Mouse (Mus musculus) midbrain, embryonic 14.5 days (tissue): ENCODE results near the gene Slc8b1. TPM values are rescaled to one million over a fixed set of nuclear protein-coding genes. Genes with fewer than 3 reads are reported as not detected.

Experiments used
- ATAC-seq: fragments of 200-750 bp; cut with Nextera tagmentation; 2 replicates; pipeline ENCODE4 v1.8.0; 2017; ENCODE audit warnings: moderate number of reproducible peaks, moderate library complexity; ENCODE audit not compliant: low FRiP score, low TSS enrichment
- DNase-seq: peaks from one replicate; pipeline ENCODE4 v3.0.0-alpha.2; 2015
- H3K27ac ChIP-seq: fragments of 300-500 bp; sonication (generic); replicated peaks from 2 replicates; pipeline ENCODE4 v1.5.1; 2014; ENCODE audit warnings: mild to moderate bottlenecking, low read depth, low read length, moderate library complexity
- H3K27me3 ChIP-seq: fragments of 300-500 bp; sonication (generic); 2 replicates; pipeline ENCODE4 v1.6.1; 2014; ENCODE audit warnings: low read length, control low read depth, mixed read lengths; ENCODE audit not compliant: control insufficient read depth, insufficient read depth
- H3K36me3 ChIP-seq: fragments of 300-500 bp; sonication (generic); 2 replicates; pipeline ENCODE4 v1.6.1; 2014; ENCODE audit warnings: low read length, control low read depth; ENCODE audit not compliant: control insufficient read depth, insufficient read depth
- H3K4me1 ChIP-seq: fragments of 300-500 bp; sonication (generic); 2 replicates; pipeline ENCODE4 v1.6.1; 2014; ENCODE audit warnings: mild to moderate bottlenecking, antibody characterized with exemption, low read length, control low read depth; ENCODE audit not compliant: control insufficient read depth, insufficient read depth
- H3K4me2 ChIP-seq: fragments of 300-500 bp; sonication (generic); 2 replicates; pipeline ENCODE4 v1.6.1; 2014; ENCODE audit warnings: mild to moderate bottlenecking, low read length, moderate library complexity
- H3K4me3 ChIP-seq: fragments of 300-500 bp; sonication (generic); replicated peaks from 2 replicates; pipeline ENCODE4 v1.5.1; 2014; ENCODE audit warnings: low read depth, low read length
- H3K9ac ChIP-seq: fragments of 300-500 bp; sonication (generic); replicated peaks from 2 replicates; pipeline ENCODE4 v1.6.1; 2014; ENCODE audit warnings: mild to moderate bottlenecking, low read length, moderate library complexity
- H3K9me3 ChIP-seq: fragments of 300-500 bp; sonication (generic); 2 replicates; pipeline ENCODE4 v1.6.1; 2016; ENCODE audit warnings: low read length, control low read depth, mixed read lengths; ENCODE audit not compliant: control insufficient read depth
- WGBS: fragments of 180-500 bp; shearing (Covaris S2); extraction: QIAGEN DNeasy Blood & Tissue Kit; methylation state at CpG from one replicate; pipeline ENCODE4 v1.1.7; 2014; 5-methylcytosine and 5-hydroxymethylcytosine counted together
- polyA plus RNA-seq: library from polyadenylated mRNA; unstranded; fragments of >200 nt; fragmentation: Nextera tagmentation; extraction: Ambion mirVana; gene quantifications from 2 replicates; pipeline ENCODE4 v1.2.1, GENCODE M21; 2014

Slc8b1 gene
- polyA plus RNA-seq, 1 experiment from 2014 or later, result 1.5 TPM

GRCm38 (mm10) chr5:120502147-120502621, 8.8 kb upstream of the Slc8b1 start:
- DNase-seq, result no peak
- Histone ChIP-seq H3K27me3 (no peaks in the 10 kb centered on the region), H3K4me1 (peaks cover 12% of the 10 kb centered on the region), H3K4me2 (peak overlapping the region; percentile 93), H3K27ac (no peak overlapping the region), H3K4me3 (peak overlapping the region; percentile 88), H3K9ac (peak overlapping the region; percentile 88), H3K9me3 (no peaks in the 10 kb centered on the region), H3K36me3 (peaks cover 9% of the 10 kb centered on the region; the same call in 1 of the 2 replicates)
- 81% methylated on average over 9 of the region's 9 CpGs for WGBS
- no peak for ATAC-seq

GRCm38 (mm10) chr5:120502675-120503143, 8.3 kb upstream of the Slc8b1 start:
- H3K9me3 ChIP-seq, result no peaks in the 10 kb centered on the region
- H3K27me3 ChIP-seq, result no peaks in the 10 kb centered on the region
- H3K27ac ChIP-seq, result no peak overlapping the region
- H3K4me1 ChIP-seq, result peaks cover 12% of the 10 kb centered on the region
- peak overlapping the region; percentile 88 for H3K4me3 ChIP-seq
- H3K36me3 ChIP-seq, result peaks cover 8% of the 10 kb centered on the region; the same call in 1 of the 2 replicates
- no peak for ATAC-seq
- peak overlapping the region; percentile 88 for H3K9ac ChIP-seq
- WGBS, result 10% methylated on average over 12 of the region's 12 CpGs
- H3K4me2 ChIP-seq, result peak overlapping the region; percentile 93
- DNase-seq, result no peak

GRCm38 (mm10) chr5:120503144-120503795, 7.7 kb upstream of the Slc8b1 start, which contains the start of gene Plbd2:
Gene Plbd2 (minus strand): TSS chr5:120503625.
- H3K4me3 ChIP-seq, result peak within 1 kb of the TSS; percentile 88
- H3K9me3 ChIP-seq, result no peaks in the 10 kb centered on the region
- ATAC-seq (peak; percentile 70), DNase-seq (peak; percentile 98)
- H3K27ac ChIP-seq, result peak within 1 kb of the TSS; percentile 32; the same call in 1 of the 2 replicates
- no peaks in the 10 kb centered on the region for H3K27me3 ChIP-seq
- H3K9ac ChIP-seq, result peak within 1 kb of the TSS; percentile 88
- peaks cover 12% of the 10 kb centered on the region for H3K4me1 ChIP-seq
- under 1% methylated on average over 52 of the region's 55 CpGs for WGBS
- peak within 1 kb of the TSS; percentile 93 for H3K4me2 ChIP-seq
- peaks cover 6% of the 10 kb centered on the region; the same call in 1 of the 2 replicates for H3K36me3 ChIP-seq

- Histone ChIP-seq H3K27me3 (no peaks in the 10 kb centered on the region), H3K27ac (no peak overlapping the region), H3K9me3 (no peaks in the 10 kb centered on the region), H3K9ac (no peak overlapping the region), H3K36me3 (no peaks in the 10 kb centered on the region), H3K4me2 (no peak overlapping the region), H3K4me3 (no peak overlapping the region), H3K4me1 (peaks cover 15% of the 10 kb centered on the region)
- 20% methylated on average over 16 of the region's 16 CpGs for WGBS
- ATAC-seq, result no peak
- DNase-seq, result peak; percentile 78
Observed at GRCm38 (mm10) chr5:120505368-120505767, 5.6 kb upstream of the Slc8b1 start.

- DNase-seq (no peak), ATAC-seq (no peak)
- Histone ChIP-seq H3K36me3 (no peaks in the 10 kb centered on the region), H3K4me3 (no peak overlapping the region), H3K27ac (no peak overlapping the region), H3K9me3 (no peaks in the 10 kb centered on the region), H3K27me3 (no peaks in the 10 kb centered on the region), H3K9ac (no peak overlapping the region), H3K4me1 (peaks cover 19% of the 10 kb centered on the region), H3K4me2 (no peak overlapping the region)
- WGBS, result 68% methylated on average over 9 of the region's 9 CpGs
Observed at GRCm38 (mm10) chr5:120505781-120506180, 5.2 kb upstream of the Slc8b1 start.

- Histone ChIP-seq H3K4me2 (no peak overlapping the region), H3K27me3 (no peaks in the 10 kb centered on the region), H3K36me3 (no peaks in the 10 kb centered on the region), H3K27ac (no peak overlapping the region), H3K9ac (no peak overlapping the region), H3K4me1 (peaks cover 20% of the 10 kb centered on the region), H3K4me3 (no peak overlapping the region), H3K9me3 (no peaks in the 10 kb centered on the region)
- ATAC-seq (no peak), DNase-seq (peak; percentile 29)
- WGBS, result 68% methylated on average over 9 of the region's 9 CpGs
Observed at GRCm38 (mm10) chr5:120506490-120506889, 4.5 kb upstream of the Slc8b1 start.

GRCm38 (mm10) chr5:120507311-120507710, 3.7 kb upstream of the Slc8b1 start:
- no peaks in the 10 kb centered on the region; the same call in 1 of the 2 replicates for H3K27me3 ChIP-seq
- 54% methylated on average over 4 of the region's 4 CpGs for WGBS
- ATAC-seq, result no peak

GRCm38 (mm10) chr5:120511643-120512220, 764 bp downstream of the Slc8b1 start:
- 35% methylated on average over 14 of the region's 14 CpGs for WGBS
- Histone ChIP-seq H3K27ac (no peak overlapping the region), H3K36me3 (no peaks in the 10 kb centered on the region), H3K4me1 (peaks cover 12% of the 10 kb centered on the region; the same call in 1 of the 2 replicates), H3K4me2 (peak overlapping the region; percentile 51), H3K27me3 (no peaks in the 10 kb centered on the region; the same call in 1 of the 2 replicates), H3K9ac (no peak overlapping the region), H3K9me3 (no peaks in the 10 kb centered on the region), H3K4me3 (peak overlapping the region; percentile 26)
- ATAC-seq, result 0 out of 2 replicates have a peak, but pooled peaks have one; percentile 5
- no peak for DNase-seq

More at GRCm38 (mm10) chr5:120507311-120507710, 3.7 kb upstream of the Slc8b1 start:
- H3K36me3 ChIP-seq, result no peaks in the 10 kb centered on the region
- H3K27ac ChIP-seq, result no peak overlapping the region
- H3K4me3 ChIP-seq, result no peak overlapping the region
- H3K9ac ChIP-seq, result no peak overlapping the region
- DNase-seq, result no peak
- H3K4me1 ChIP-seq, result peaks cover 16% of the 10 kb centered on the region
- no peaks in the 10 kb centered on the region for H3K9me3 ChIP-seq
- H3K4me2 ChIP-seq, result no peak overlapping the region
